Mouse (Mus musculus) T-helper 2 cell (primary cell): ENCODE results near the gene Fam53a.

Experiments used
- in situ Hi-C: fragments of 300-600 bp; cut with MboI, MseI; formaldehyde crosslinking; loops from one replicate; pipeline ENCODE4 v1.15.1; 2025; ENCODE audit warnings: high pct_unique_total_duplicates

Fam53a gene

DNA sequence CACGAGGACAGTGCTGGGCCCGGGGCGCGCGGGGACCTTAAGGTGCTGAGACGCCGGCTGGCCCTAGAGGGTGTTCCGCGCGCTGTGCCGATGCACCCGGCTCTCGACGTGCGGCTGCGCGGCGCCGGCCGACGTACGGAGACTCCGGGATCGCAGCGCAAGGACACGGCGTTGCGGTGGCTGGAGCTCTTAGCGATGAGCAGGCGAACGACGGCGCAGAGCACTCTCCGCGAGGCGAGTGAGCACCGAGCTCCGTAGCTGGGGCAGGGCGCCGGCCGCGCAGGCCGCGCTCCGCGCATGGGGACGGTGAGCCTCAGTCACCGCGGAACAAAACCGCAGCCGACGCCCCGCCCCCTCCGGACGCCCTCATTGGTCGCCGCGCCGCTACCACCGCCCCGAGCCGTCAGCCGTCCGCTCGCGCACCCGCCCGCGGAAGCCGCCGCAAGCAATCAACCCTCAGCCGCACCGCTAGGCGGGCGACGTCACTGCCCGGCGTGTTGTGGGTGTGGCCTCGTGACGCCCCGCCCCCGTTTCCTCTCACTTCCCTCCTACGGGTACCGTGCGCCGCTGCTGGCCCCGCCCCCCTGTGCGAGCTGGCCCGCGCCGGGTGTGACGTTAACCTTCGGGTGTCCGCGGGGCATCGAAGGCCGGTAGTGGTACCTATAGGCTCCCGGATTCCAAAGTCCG, at the start of gene Fam53a, which contains the start of gene Gm9903:
Gene Fam53a, minus strand, starts transcription at position 335 of the 687 bp plus-strand sequence.
Gene Gm9903, plus strand, starts transcription at position 625 of the 687 bp plus-strand sequence.
- in situ Hi-C loops = no loop called here

DNA sequence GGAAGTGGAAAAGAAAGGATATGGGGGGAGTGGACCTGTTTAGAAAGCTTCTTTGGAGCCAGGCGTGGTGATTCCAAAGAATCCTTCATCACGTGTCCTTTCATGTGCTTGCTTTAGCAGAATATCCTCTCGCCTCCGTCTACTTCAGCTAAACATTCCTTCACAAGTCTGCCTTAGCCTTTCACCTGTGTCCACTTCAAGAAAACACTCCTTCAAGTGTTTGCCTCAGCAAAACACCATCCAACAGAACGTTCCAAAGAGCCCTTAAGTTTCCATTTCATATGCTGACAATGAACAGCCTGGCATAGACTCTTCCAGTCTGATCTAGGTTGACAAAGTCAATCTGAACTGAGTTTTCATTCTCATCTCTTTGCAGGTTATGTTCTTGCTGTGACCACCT, 48.8 kb upstream of the Fam53a start:
- in situ Hi-C loops = no loop called here

DNA sequence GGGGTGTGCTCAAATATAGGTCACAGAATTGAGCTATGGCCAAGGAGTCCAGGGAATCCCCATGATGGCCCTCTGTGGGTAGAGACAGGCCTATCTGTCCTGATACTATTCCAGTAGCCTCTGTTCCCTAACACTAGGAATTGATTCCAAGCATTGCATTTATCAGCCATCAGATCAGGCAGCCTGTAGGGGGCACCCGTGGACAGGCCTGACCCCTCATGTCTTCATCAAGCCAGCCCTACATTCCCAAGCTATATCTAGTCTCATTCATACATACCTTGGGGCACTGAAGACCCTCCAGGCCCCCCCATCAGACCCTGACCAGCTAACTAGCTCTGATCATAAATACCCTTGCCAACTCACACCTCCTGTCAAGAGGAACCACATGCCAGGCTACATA, 46.5 kb upstream of the Fam53a start:
- in situ Hi-C loops = no loop called here

- in situ Hi-C loops = no loop called here
Observed at GRCm38 (mm10) chr5:33674439-33674838, 45.0 kb upstream of the Fam53a start.

- in situ Hi-C loops = no loop called here
Observed at GRCm38 (mm10) chr5:33671659-33672058, 42.2 kb upstream of the Fam53a start.

- in situ Hi-C loops = no loop called here
Observed at GRCm38 (mm10) chr5:33668223-33668622, 38.8 kb upstream of the Fam53a start.

GRCm38 (mm10) chr5:33658664-33659050, 29.2 kb upstream of the Fam53a start:
- in situ Hi-C loops = no loop called here

DNA sequence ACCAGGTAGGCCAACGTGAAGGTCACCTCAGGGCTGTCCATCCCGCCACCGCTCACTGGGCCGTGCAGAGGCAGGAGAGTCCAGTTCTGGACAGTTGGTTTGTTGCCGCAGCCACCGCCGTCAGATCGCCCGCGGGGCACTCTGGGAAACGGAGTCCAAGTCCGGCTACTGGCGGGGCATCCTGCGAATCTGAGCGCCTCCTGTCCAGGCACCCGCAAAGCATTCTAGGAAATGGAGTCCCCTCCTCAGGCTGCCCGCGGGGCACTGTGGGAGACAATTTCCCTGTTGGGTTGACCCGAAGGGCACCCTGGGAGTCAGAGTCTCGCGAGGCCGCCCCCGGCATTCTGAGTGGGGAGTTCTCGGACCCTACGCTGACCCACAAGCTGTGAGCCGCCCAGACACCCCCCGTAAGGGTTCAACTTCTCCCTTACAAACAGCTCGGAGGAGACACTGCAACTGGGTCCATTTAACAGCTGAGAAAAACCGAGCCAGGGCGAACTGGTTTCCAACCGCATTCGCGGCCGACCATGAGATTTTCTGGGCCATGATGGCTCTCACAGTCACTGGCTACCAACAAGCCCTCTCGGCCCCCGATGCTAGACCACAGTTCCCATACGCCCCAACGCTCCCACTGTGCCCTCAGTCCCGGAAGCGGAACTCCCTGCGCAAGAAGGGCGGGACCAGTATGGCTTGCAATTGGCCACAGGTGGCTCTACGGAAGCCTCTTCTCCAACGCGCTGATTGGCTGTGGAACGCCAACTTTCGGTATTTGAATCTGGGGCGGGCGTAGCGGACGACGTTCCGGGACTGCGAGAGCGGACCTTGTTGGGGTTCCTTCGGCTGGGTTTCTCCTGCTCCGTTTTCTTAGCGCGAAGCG, 28.6 kb upstream of the Fam53a start, which contains the start of the genes Tacc3 and Tmem129:
Gene Tacc3, plus strand, starts transcription at position 342 of the 877 bp plus-strand sequence.
Gene Tmem129, minus strand, starts transcription at position 630 of the 877 bp plus-strand sequence.
- in situ Hi-C loops = no loop called here

DNA sequence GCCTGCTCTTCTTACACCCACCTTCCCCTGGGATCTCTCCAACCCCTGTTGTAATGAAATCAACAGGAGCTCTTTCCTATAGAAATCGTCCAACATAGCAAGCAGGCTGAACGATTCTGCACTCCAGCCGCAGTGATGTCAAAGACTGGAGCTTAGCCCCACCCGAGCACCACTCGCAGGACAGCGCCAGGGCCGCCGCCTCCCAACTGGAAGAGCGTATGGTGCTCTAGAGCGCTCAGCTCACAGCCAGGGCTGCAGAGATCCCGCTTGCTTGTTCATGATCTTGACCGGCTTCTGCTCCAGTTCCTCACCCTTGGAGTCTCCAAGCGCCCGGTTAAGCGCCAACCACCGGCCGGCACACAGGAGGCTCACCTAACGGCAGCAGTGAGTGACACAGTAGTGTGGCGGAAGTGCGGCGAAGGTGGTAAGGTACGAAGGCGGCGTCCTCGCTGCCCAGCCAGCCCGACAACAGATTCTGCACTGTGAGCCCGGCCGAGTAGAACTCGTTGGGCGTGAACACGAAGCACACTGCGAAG, 27.9 kb upstream of the Fam53a start:
- in situ Hi-C loops = no loop called here

DNA sequence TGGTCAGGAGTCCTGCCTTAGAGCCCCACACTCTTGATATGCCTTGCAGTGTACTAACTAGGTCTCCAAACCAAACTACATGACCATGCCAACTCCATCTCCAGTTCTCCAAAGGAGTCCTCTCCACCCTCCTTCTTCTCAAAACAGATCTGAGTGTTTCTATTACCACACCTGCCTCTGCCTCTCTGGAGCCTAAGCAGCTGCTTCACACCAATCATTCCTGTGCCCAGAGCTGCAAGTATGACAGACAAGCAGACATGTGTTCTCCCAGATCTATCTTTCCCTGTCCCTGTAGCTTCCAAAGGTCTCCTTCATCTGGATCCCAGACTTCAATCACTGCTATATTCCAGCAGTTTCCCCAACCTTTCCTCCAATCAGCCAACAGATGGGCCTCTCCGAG, 27.3 kb upstream of the Fam53a start:
- in situ Hi-C loops = no loop called here

DNA sequence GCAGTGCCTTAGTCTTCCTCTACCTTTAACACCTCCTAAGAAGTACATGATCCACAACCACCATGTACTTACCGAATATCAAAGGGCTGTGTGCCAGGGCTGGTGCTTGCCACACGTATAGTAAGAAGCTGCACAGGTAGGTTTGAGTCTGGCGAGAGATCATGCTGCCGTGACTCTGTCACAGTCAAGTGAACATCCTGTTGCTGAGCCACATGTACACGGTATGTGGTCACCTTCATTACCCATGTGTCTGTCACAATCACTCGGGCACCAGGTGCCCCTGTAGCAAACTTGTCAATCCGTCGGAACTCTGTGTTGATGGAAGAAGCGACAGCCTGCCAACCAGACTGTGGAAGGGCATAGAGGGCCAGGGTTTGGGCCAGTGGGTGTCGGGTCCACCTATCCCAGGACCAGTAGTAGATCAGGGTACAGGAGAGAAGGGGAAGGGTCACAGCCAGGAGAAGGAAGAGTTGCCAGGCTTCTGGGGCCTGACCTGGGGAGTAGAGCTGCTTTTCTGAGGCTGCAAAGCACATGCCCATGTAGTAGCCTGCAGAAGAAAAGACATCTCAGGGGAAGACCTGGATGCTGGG, 25.9 kb upstream of the Fam53a start:
- in situ Hi-C loops = no loop called here

DNA sequence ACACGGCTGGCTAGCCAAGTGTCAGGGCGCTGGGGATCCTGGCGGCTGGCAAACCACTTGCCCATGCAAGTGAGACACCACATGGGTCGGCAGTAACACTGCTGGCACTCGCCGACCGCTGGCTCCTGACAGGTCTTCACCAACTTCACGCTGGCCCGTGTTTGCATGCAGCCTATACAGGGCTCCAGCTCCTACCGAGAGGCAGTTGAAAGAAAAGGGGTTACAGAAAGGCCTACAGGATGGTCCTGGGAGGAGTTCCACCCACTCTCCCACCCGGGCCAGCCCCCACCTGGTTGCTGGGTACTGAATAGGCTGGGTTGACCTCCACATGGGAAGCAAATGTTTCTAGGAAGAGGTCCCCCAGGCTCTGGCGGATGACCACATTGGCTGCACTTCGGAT, 25.0 kb upstream of the Fam53a start:
- in situ Hi-C loops = no loop called here

- in situ Hi-C loops = no loop called here
Observed at GRCm38 (mm10) chr5:33652783-33653173, 23.3 kb upstream of the Fam53a start.

- in situ Hi-C loops = no loop called here
Observed at GRCm38 (mm10) chr5:33651921-33652782, 22.7 kb upstream of the Fam53a start, which contains the start of gene Slbp. Slbp (minus strand) TSS chr5:33652574.

GRCm38 (mm10) chr5:33651541-33651920, 22.1 kb upstream of the Fam53a start:
- in situ Hi-C loops = no loop called here

GRCm38 (mm10) chr5:33651017-33651416, 21.6 kb upstream of the Fam53a start:
- in situ Hi-C loops = no loop called here

GRCm38 (mm10) chr5:33640652-33641051, 11.2 kb upstream of the Fam53a start:
- in situ Hi-C loops = no loop called here

- in situ Hi-C loops = no loop called here
Observed at GRCm38 (mm10) chr5:33638826-33639225, 9.4 kb upstream of the Fam53a start.

- in situ Hi-C loops = no loop called here
Observed at GRCm38 (mm10) chr5:33637606-33638350, 8.3 kb upstream of the Fam53a start.

GRCm38 (mm10) chr5:33635361-33635760, 5.9 kb upstream of the Fam53a start:
- in situ Hi-C loops = no loop called here
